Mouse (Mus musculus) spleen, adult 2 months (tissue): ENCODE measurements around the gene Cebpa.

Experiments used
- CTCF ChIP-seq: fragments of 200-500 bp; IDR thresholded peaks from 2 replicates; pipeline ENCODE4 v1.5.1; 2011; ENCODE audit warnings: mild to moderate bottlenecking, inconsistent platforms; ENCODE audit not compliant: insufficient read depth, insufficient read length, insufficient replicate concordance; ENCODE audit errors: extremely low read depth
- POLR2A ChIP-seq: fragments of 200-500 bp; IDR thresholded peaks from 2 replicates; pipeline ENCODE4 v1.6.1; 2011; ENCODE audit warnings: low read depth, low read length, inconsistent platforms

GRCm38 (mm10) chr7:35120146-35120691 lies 1.1 kb downstream of the Cebpa start:
- TF ChIP-seq CTCF (no peak), POLR2A (no peak)
